Mouse (Mus musculus) C2C12 (cell line): ENCODE data around the gene Gpr146.

ENCODE experiments used
- CEBPB ChIP-seq: IDR thresholded peaks from one replicate; pipeline ENCODE4 v1.6.1; 2011; ENCODE audit warnings: low read depth, mild to moderate bottlenecking, control low read depth, moderate library complexity
- CTCF ChIP-seq: IDR thresholded peaks from one replicate; pipeline ENCODE4 v1.5.1; 2011; ENCODE audit not compliant: control insufficient read depth, insufficient read depth, insufficient read length

GRCm38 (mm10) chr5:139416942-139417341 lies 39.4 kb downstream of the Gpr146 start:
- TF ChIP-seq CTCF (no peak), CEBPB (no peak)
